Mouse (Mus musculus) olfactory bulb, adult 2 months (tissue): ENCODE results near the gene Limk2.

Experiments
- CTCF ChIP-seq: fragments of 200-500 bp; IDR thresholded peaks from 2 replicates; pipeline ENCODE4 v1.5.1; 2012; ENCODE audit warnings: low read depth, mild to moderate bottlenecking, low read length, moderate library complexity; ENCODE audit not compliant: insufficient read depth
- POLR2A ChIP-seq: fragments of 200-500 bp; IDR thresholded peaks from 2 replicates; pipeline ENCODE4 v1.6.1; 2012; ENCODE audit warnings: mild to moderate bottlenecking, low read depth, low read length, moderate library complexity; ENCODE audit not compliant: insufficient read depth

GRCm38 (mm10) chr11:3302792-3303191 lies 106.2 kb downstream of the Limk2 start:
- TF ChIP-seq CTCF (no peak), POLR2A (no peak)
